9 mouse cellular contexts compared by ENCODE assay signal in genomic region chr15:27802243-27802642, GRCm38 (mm10).
A peak's percentile ranks its signal among the peaks of the same experiment; 100 is the strongest.
DNase-seq lines count a peak whose midpoint lies in the region; ATAC-seq lines count a peak whose summit lies in the region.
"Had no signal": no experiment of that assay in that cellular context is flagged by ENCODE, and none has a peak within 500 bp of the region (broad histone marks: within the 10 kb centered on the region; RNA-seq: fewer than 3 reads in every experiment).

No protein-coding gene starts in this region.

- H3K4me1 ChIP-seq in embryonic facial prominence, embryonic 10.5 days: peaks cover 81% of the 10 kb centered on the region
- H3K4me1 ChIP-seq: liver, embryonic 12.5 days had no signal

- no peak for ATAC-seq in CD4-positive, CD25-positive, alpha-beta regulatory T cell, adult 4 months
- no peak for ATAC-seq in activated CD4-positive, CD25-positive, alpha-beta regulatory T cell, adult 4 months
- ATAC-seq: liver, embryonic 12.5 days had no signal

- WGBS in embryonic facial prominence, embryonic 10.5 days: 84% methylated on average over 12 of the region's 12 CpGs

- no peaks in the 10 kb centered on the region for H3K9me3 ChIP-seq in embryonic facial prominence, embryonic 10.5 days
- H3K9me3 ChIP-seq: liver, embryonic 12.5 days had no signal

- no peak overlapping the region for H3K4me3 ChIP-seq in embryonic facial prominence, embryonic 10.5 days
- H3K4me3 ChIP-seq: liver, embryonic 12.5 days had no signal

- H3K27me3 ChIP-seq in embryonic facial prominence, embryonic 10.5 days (replicated peaks; ENCODE audit: low read depth, poor library complexity, severe bottlenecking): no peaks in the 10 kb centered on the region
- H3K27me3 ChIP-seq: liver, embryonic 12.5 days had no signal

- DNase-seq in cerebellum, adult 9-10 months: peak; percentile 52
- DNase-seq in cerebellum, adult 8-10 months: no peak
- DNase-seq in layer of hippocampus, adult 9-11 months: peak; percentile 82
- DNase-seq in layer of hippocampus, postnatal 36 days: no peak
- no peak for DNase-seq in embryonic facial prominence, embryonic 10.5 days (ENCODE audit: low spot score)
- peak; percentile 43 for DNase-seq in heart, postnatal 4 days

- H3K36me3 ChIP-seq in embryonic facial prominence, embryonic 10.5 days (replicated peaks): peaks cover 93% of the 10 kb centered on the region

- 0 out of 2 replicates have a peak overlapping the region, but pooled peaks have one; percentile 16 for H3K27ac ChIP-seq in embryonic facial prominence, embryonic 10.5 days (replicated peaks)
- H3K27ac ChIP-seq: liver, embryonic 12.5 days had no signal

Comparison
In these comparisons a context has a peak if more than half of its experiments do, and no peak if none do; other contexts are left out.
1. DNase-seq: peak in cerebellum, adult 9-10 months (single experiment), layer of hippocampus, adult 9-11 months (single experiment) and heart, postnatal 4 days (single experiment); none in cerebellum, adult 8-10 months (single experiment), layer of hippocampus, postnatal 36 days (0 of 2) and embryonic facial prominence, embryonic 10.5 days (single experiment).